Mouse (Mus musculus): Measurements from ENCODE around the gene Rab42.

Rab42 gene

DNA sequence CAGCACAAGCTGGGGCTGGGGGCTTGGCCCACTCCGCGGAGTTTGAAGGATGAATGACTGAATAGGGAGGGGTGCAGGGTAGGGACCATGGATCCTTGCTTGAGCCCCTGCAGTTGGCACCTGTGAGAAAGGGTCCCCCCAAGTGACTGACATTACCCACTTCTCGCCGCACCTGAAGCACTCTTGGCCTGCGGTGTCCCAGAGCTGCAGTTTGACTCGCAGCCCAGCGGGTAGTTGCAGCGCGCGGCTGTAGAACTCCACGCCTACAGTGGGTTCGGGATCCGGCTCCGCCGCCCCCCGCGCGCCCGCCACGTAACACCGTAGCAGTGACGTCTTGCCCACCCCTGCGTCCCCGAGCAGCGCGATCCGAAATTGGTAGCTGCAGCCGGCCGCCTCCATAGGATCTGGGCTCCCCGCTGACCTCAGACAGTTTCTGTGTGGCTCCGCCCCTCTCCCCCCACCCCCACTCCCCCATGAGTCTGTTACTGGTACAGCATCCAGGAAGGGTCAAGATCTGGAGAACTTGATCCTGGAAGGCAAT is at the start of gene Rab42:
TSS of gene Rab42 (minus strand) at position 447 of the 541 bp plus-strand sequence.
- peak; percentile 72 for DNase-seq (ENCODE audit: low spot score)

DNA sequence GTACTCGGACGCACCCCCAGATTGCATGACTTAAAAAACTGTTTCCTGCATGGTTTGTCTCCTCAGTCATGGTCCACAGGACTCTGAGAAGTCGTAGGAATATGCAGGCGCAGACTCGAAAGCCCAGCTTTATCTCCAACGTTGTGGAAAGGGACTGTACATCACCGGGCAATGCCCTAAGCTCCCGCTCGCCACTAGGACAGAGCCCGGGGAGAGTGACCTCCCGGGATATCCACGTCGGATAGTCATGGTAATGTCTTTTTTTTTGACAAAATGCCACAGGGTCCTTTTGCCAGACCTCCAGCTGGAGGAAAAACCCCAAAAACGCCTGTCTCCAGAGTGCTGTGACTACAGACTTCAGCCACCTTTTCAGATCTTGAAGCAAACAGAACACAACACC is 49.6 kb upstream of the Rab42 start:
- DNase-seq (ENCODE audit: low spot score): peak; percentile 24

GRCm38 (mm10) chr4:132351401-132351800 is 48.2 kb upstream of the Rab42 start:
- DNase-seq (ENCODE audit: low spot score): no peak

GRCm38 (mm10) chr4:132350854-132351253 is 47.7 kb upstream of the Rab42 start:
- DNase-seq (ENCODE audit: low spot score): no peak

- no peak for DNase-seq (ENCODE audit: low spot score)
Observed at GRCm38 (mm10) chr4:132350123-132350740, 47.0 kb upstream of the Rab42 start.

DNA sequence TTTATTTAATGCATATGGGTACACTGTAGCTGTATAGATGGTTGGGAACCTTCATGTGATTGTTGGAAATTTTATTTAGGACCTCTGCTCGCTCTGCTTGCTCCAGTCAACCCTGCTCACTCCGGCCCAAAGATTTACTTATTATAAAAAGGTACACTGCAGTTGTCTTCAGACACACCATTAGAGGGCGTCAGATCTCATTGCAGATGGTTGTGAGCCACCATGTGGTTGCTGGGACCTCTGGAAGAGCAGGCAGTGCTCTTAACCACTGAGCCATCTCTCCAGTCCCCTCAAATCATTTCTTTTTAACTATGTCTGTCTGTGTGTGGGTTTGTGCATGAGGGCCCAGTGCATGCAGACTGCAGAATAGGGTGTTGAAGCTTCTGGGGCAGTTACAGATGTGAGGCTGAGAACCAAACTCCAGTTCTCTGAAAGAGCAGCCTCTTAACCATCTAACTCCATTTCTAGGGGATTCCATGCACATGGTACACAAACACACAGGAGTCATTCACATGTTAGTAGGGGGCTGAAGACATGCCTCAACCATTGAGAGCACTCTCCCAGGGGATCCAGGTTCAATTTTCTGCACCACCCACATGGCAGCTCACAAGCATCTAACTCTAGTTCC is 46.4 kb upstream of the Rab42 start:
- no peak for DNase-seq (ENCODE audit: low spot score)

DNA sequence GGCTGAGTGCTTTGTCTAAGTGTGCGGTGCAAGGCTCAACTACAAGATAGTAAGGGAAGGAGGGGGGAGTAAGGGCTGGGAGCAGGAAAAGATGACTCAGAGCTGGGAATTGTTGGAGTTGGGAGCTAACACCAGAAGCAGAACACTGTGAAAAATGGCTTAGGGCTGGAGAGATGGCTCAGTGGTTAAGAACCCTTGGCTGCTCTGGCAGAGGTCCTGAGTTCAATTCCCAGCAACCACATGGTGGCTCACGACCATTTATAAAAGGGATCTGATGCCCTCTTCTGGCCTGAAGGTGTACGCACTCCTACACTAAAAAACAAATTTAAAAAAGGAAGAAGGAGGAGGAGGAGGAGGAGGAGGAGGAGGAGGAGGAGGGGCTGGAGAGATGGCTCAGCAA is 43.5 kb upstream of the Rab42 start:
- no peak for DNase-seq (ENCODE audit: low spot score)

- no peak for DNase-seq (ENCODE audit: low spot score)
Observed at GRCm38 (mm10) chr4:132346261-132346660, 43.1 kb upstream of the Rab42 start.

DNA sequence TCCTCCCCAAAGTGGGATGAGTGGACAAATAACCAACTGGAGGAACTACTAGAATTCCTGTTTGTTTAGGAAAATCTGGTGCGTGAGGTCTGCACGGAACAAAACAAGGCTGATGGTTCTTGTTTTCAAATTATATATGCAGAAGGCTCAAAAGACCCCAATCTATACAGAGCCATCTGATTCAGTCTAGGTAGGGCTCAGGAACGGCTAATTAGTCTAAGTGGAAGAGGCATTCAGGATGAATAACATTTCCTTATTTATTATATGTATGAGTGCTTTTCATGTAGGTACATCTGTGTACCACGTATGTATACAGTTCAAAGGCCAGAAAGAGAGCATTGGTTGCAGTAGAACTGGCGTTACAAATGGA is 42.6 kb upstream of the Rab42 start:
- DNase-seq (ENCODE audit: low spot score): no peak

DNA sequence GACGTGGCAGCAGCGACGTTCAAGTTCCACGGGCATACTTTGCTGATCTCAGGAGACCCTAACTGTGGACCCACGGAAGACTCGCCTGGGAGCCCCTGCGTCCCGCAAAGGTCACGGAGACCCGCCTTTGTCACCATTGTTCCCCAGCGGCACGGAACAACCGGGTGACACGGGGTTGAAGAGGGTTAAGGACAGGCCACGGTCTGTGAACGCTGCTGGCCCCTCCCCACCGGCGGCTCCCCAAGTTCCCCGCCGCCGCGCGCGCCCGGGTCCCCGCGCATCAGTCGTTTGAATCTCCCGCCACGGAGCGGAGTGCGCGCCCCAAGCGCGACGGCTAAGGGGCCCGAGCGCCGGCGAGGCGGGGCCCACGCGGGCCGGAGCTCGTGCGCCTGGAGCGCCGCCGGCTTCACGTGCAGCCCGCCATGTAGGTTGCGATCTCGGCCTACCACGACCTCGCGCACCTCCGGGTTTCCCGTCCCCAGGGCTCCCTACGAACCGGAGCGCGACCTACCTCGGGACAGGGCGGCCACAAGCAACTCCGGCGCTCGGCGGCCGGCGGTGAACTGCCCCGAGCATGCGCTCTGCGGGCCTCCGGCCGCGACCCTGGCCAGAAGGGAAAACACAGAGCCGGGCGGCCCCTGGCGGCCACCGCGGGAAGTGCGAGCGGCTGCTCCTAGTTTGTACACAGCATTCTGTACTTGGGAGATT is 42.1 kb upstream of the Rab42 start:
- DNase-seq (ENCODE audit: low spot score): peak; percentile 96

DNA sequence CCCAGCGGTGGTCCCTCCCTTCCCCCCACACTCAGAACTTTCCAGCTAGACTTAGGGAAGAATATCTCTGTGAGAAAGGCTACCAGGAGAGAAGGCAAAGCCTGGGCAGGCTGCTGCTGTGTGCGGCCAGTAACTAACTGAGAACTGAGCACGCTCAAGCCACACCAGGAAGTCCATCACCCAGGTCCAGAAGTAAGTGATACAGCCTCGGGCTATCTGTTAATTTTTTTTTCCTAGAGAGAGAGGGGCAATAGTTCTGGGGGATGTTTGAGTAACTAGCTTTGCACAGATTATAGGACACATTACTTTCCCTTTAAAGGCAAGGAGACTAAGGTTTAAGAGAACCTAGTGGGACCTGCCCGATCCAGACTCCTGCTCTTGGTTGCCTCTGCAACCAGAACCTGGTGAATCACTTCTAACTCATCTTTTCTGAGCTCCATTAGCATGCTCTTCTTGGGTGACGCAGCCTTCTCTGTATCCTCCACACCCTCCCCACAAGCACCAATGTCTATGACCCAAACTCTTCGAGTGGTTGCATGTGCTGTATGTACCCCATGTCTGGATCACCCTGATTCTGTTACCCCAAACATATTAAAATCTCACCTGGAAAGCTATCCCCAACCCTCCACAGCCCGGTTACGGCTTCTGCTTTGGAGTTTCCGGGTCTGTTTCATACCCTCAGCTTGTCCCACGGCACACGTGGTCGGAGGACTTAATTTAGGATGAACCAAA is 41.4 kb upstream of the Rab42 start:
- DNase-seq (ENCODE audit: low spot score): no peak

- no peak for DNase-seq (ENCODE audit: low spot score)
Observed at GRCm38 (mm10) chr4:132341451-132341850, 38.3 kb upstream of the Rab42 start.

DNA sequence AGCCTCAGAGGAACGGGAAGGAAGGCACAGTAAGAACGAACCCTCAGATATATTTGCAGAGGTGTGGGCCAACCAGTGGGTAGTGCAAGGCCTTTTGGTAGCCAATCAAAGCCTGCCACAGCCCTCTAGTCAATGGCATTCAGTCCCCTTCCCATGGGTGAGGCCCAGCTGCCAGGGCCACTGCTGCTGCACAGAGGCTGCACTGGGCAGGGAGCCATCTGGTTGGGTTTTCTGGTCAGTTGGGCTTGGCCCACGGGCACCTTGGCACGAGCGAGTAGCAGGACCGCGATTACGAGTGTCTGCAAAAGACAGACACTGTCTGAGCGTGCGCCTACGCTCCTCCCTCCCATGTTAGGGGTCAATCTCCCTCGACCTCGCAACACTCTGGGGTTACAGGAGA is 35.8 kb upstream of the Rab42 start:
- no peak for DNase-seq (ENCODE audit: low spot score)

GRCm38 (mm10) chr4:132332880-132333279 is 29.7 kb upstream of the Rab42 start:
- no peak for DNase-seq (ENCODE audit: low spot score)

GRCm38 (mm10) chr4:132331960-132332359 is 28.8 kb upstream of the Rab42 start:
- no peak for DNase-seq (ENCODE audit: low spot score)

- no peak for DNase-seq (ENCODE audit: low spot score)
Observed at GRCm38 (mm10) chr4:132329835-132330354, 26.7 kb upstream of the Rab42 start.

GRCm38 (mm10) chr4:132329115-132329834 is 26.1 kb upstream of the Rab42 start, which contains the start of gene Trnau1ap:
Trnau1ap (minus strand) TSS chr4:132329538.
- DNase-seq (ENCODE audit: low spot score): peak; percentile 94

- no peak for DNase-seq (ENCODE audit: low spot score)
Observed at GRCm38 (mm10) chr4:132328391-132328982, 25.3 kb upstream of the Rab42 start.

GRCm38 (mm10) chr4:132326481-132326880 is 23.3 kb upstream of the Rab42 start:
- no peak for DNase-seq (ENCODE audit: low spot score)

GRCm38 (mm10) chr4:132315711-132316110 is 12.5 kb upstream of the Rab42 start:
- DNase-seq (ENCODE audit: low spot score): no peak

GRCm38 (mm10) chr4:132312627-132313026 is 9.4 kb upstream of the Rab42 start:
- no peak for DNase-seq (ENCODE audit: low spot score)
